Mouse (Mus musculus): ENCODE data around the gene Ddb1. TPM values are rescaled to one million over a fixed set of nuclear protein-coding genes. Genes with fewer than 3 reads are reported as not detected.

Gene Ddb1
- total and polyA plus RNA-seq, 3 experiments: 71.1 to 153 (median 133) TPM

GRCm38 (mm10) chr19:10640080-10640479 is 35.0 kb downstream of the Ddb1 start:
- H3K36me3 ChIP-seq (ENCODE audit: control insufficient read depth, insufficient read depth, low read length): no peaks in the 10 kb centered on the region
- DNase-seq: no peak
- no peaks in the 10 kb centered on the region for H3K27me3 ChIP-seq (ENCODE audit: control insufficient read depth, insufficient read depth, low read length)
- no peaks in the 10 kb centered on the region for H3K79me2 ChIP-seq (replicated peaks; ENCODE audit: control insufficient read depth, insufficient read depth, low read length)
- no peaks in the 10 kb centered on the region for H3K4me1 ChIP-seq (ENCODE audit: control insufficient read depth, insufficient read depth, low read length)
- no peak overlapping the region for H3K27ac ChIP-seq
- H3K9ac ChIP-seq (ENCODE audit: low read depth, low read length): no peak overlapping the region
- intact Hi-C loops (cut with DNase I): no loop called here
- H3K4me3 ChIP-seq: no peak overlapping the region
- 5% methylated on average over 5 of the region's 5 CpGs for WGBS
- TF ChIP-seq CTCF (IDR thresholded peaks at IDR 0.05) (no peak), EP300 (IDR thresholded peaks at IDR 0.05; ENCODE audit: insufficient read depth, low read depth, low read length) (no peak), POLR2A (IDR thresholded peaks at IDR 0.05; ENCODE audit: insufficient read depth, low read depth, low read length) (no peak)

GRCm38 (mm10) chr19:10640589-10641378 is 35.7 kb downstream of the Ddb1 start:
- Histone ChIP-seq H3K9ac (ENCODE audit: low read depth, low read length) (no peak overlapping the region), H3K79me2 (replicated peaks; ENCODE audit: control insufficient read depth, insufficient read depth, low read length) (no peaks in the 10 kb centered on the region), H3K4me3 (no peak overlapping the region), H3K36me3 (ENCODE audit: control insufficient read depth, insufficient read depth, low read length) (no peaks in the 10 kb centered on the region), H3K4me1 (ENCODE audit: control insufficient read depth, insufficient read depth, low read length) (no peaks in the 10 kb centered on the region), H3K27me3 (ENCODE audit: control insufficient read depth, insufficient read depth, low read length) (no peaks in the 10 kb centered on the region), H3K27ac (no peak overlapping the region)
- intact Hi-C loops (cut with DNase I): no loop called here
- DNase-seq: no peak
- no peak for TF ChIP-seq CTCF (IDR thresholded peaks at IDR 0.05)
- TF ChIP-seq EP300 (IDR thresholded peaks at IDR 0.05; ENCODE audit: insufficient read depth, low read depth, low read length): no peak
- no peak for TF ChIP-seq POLR2A (IDR thresholded peaks at IDR 0.05; ENCODE audit: insufficient read depth, low read depth, low read length)
- 47% methylated on average over 13 of the region's 13 CpGs for WGBS

DNA sequence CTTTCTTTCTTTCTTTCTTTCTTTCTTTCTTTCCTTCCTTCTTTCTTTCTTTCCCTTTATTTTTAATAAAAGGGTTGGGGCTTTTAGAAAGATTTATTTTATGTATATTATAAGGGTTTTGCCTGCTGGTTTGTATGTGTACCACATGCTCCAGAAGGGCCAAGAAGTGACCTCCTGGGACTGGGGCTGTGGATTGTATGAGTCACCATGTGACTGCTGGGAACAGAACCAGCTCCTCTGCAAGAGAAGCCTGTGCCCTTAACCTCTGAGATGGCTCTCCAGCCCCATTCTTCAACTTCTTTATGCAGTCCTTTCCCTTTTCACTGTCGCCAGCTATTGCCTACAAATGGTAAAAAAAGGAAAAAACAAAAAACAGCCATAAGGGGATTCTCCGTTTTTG is 40.5 kb downstream of the Ddb1 start:
- no peak for TF ChIP-seq EP300 (IDR thresholded peaks at IDR 0.05; ENCODE audit: insufficient read depth, low read depth, low read length)
- DNase-seq: peak in 1 of 2 experiments; percentile 13
- Histone ChIP-seq H3K27ac (no peak overlapping the region), H3K36me3 (ENCODE audit: control insufficient read depth, insufficient read depth, low read length) (no peaks in the 10 kb centered on the region), H3K4me1 (ENCODE audit: control insufficient read depth, insufficient read depth, low read length) (no peaks in the 10 kb centered on the region), H3K4me3 (no peak overlapping the region), H3K79me2 (replicated peaks; ENCODE audit: control insufficient read depth, insufficient read depth, low read length) (no peaks in the 10 kb centered on the region), H3K27me3 (ENCODE audit: control insufficient read depth, insufficient read depth, low read length) (no peaks in the 10 kb centered on the region), H3K9ac (ENCODE audit: low read depth, low read length) (no peak overlapping the region)
- WGBS: 75% methylated on average over 2 of the region's 2 CpGs
- intact Hi-C loops (cut with DNase I): no loop called here

GRCm38 (mm10) chr19:10648156-10648555 is 43.0 kb downstream of the Ddb1 start:
- H3K4me1 ChIP-seq (ENCODE audit: control insufficient read depth, insufficient read depth, low read length): no peaks in the 10 kb centered on the region
- H3K4me3 ChIP-seq: no peak overlapping the region
- no peak overlapping the region for H3K9ac ChIP-seq (ENCODE audit: low read depth, low read length)
- no peak overlapping the region for H3K27ac ChIP-seq
- H3K79me2 ChIP-seq (replicated peaks; ENCODE audit: control insufficient read depth, insufficient read depth, low read length): no peaks in the 10 kb centered on the region
- TF ChIP-seq POLR2A (IDR thresholded peaks at IDR 0.05; ENCODE audit: insufficient read depth, low read depth, low read length): no peak
- no peak for TF ChIP-seq CTCF (IDR thresholded peaks at IDR 0.05)
- TF ChIP-seq EP300 (IDR thresholded peaks at IDR 0.05; ENCODE audit: insufficient read depth, low read depth, low read length): no peak
- intact Hi-C loops (cut with DNase I): no loop called here
- no peaks in the 10 kb centered on the region for H3K27me3 ChIP-seq (ENCODE audit: control insufficient read depth, insufficient read depth, low read length)
- H3K36me3 ChIP-seq (ENCODE audit: control insufficient read depth, insufficient read depth, low read length): no peaks in the 10 kb centered on the region
- 65% methylated on average over 8 of the region's 8 CpGs for whole genome bisulfite sequencing
- DNase-seq: no peak

GRCm38 (mm10) chr19:10656058-10656457 is 50.9 kb downstream of the Ddb1 start:
- Histone ChIP-seq H3K9ac (ENCODE audit: low read depth, low read length) (no peak overlapping the region), H3K36me3 (ENCODE audit: control insufficient read depth, insufficient read depth, low read length) (no peaks in the 10 kb centered on the region), H3K4me3 (no peak overlapping the region), H3K27ac (no peak overlapping the region), H3K27me3 (ENCODE audit: control insufficient read depth, insufficient read depth, low read length) (no peaks in the 10 kb centered on the region), H3K79me2 (replicated peaks; ENCODE audit: control insufficient read depth, insufficient read depth, low read length) (no peaks in the 10 kb centered on the region), H3K4me1 (ENCODE audit: control insufficient read depth, insufficient read depth, low read length) (no peaks in the 10 kb centered on the region)
- intact Hi-C loops (cut with DNase I): no loop called here
- TF ChIP-seq CTCF (IDR thresholded peaks at IDR 0.05) (no peak), POLR2A (IDR thresholded peaks at IDR 0.05; ENCODE audit: insufficient read depth, low read depth, low read length) (no peak), EP300 (IDR thresholded peaks at IDR 0.05; ENCODE audit: insufficient read depth, low read depth, low read length) (no peak)
- no peak for DNase-seq
- WGBS: 50% methylated on average over 3 of the region's 3 CpGs

GRCm38 (mm10) chr19:10657742-10658141 is 52.6 kb downstream of the Ddb1 start:
- Histone ChIP-seq H3K27me3 (ENCODE audit: control insufficient read depth, insufficient read depth, low read length) (no peaks in the 10 kb centered on the region), H3K9ac (ENCODE audit: low read depth, low read length) (no peak overlapping the region), H3K79me2 (replicated peaks; ENCODE audit: control insufficient read depth, insufficient read depth, low read length) (no peaks in the 10 kb centered on the region), H3K4me3 (no peak overlapping the region), H3K27ac (no peak overlapping the region), H3K4me1 (ENCODE audit: control insufficient read depth, insufficient read depth, low read length) (no peaks in the 10 kb centered on the region), H3K36me3 (ENCODE audit: control insufficient read depth, insufficient read depth, low read length) (no peaks in the 10 kb centered on the region)
- WGBS: 77% methylated on average over 5 of the region's 5 CpGs
- TF ChIP-seq EP300 (IDR thresholded peaks at IDR 0.05; ENCODE audit: insufficient read depth, low read depth, low read length) (no peak), POLR2A (IDR thresholded peaks at IDR 0.05; ENCODE audit: insufficient read depth, low read depth, low read length) (no peak), CTCF (IDR thresholded peaks at IDR 0.05) (no peak)
- no peak for DNase-seq
- intact Hi-C loops (cut with DNase I): no loop called here
